Mouse (Mus musculus) kidney, adult 2 months (tissue): Measurements from ENCODE around the gene Rarres1. TPM values are rescaled to one million over a fixed set of nuclear protein-coding genes. Genes with fewer than 3 reads are reported as not detected.

Source experiments
- DNase-seq: peaks from one replicate; pipeline ENCODE4 v3.0.0; 2021
- H3K27ac ChIP-seq: fragments of 200-500 bp; 2 replicates; pipeline ENCODE4 v1.5.1; 2012; ENCODE audit warnings: low read depth, low read length, control low read depth, inconsistent platforms; ENCODE audit not compliant: insufficient read depth
- H3K27me3 ChIP-seq: fragments of 200-500 bp; replicated peaks from 2 replicates; pipeline ENCODE4 v1.6.1; 2012; ENCODE audit warnings: mild to moderate bottlenecking, moderate library complexity, low read length, inconsistent platforms; ENCODE audit not compliant: control insufficient read depth, insufficient read depth
- H3K36me3 ChIP-seq: fragments of 200-500 bp; 2 replicates; pipeline ENCODE4 v1.6.1; 2012; ENCODE audit warnings: mild to moderate bottlenecking, moderate library complexity, low read length, inconsistent platforms; ENCODE audit not compliant: control insufficient read depth, insufficient read depth
- H3K4me1 ChIP-seq: fragments of 200-500 bp; 2 replicates; pipeline ENCODE4 v1.6.1; 2011; ENCODE audit warnings: low read length; ENCODE audit not compliant: control insufficient read depth, insufficient read depth
- H3K4me3 ChIP-seq: fragments of 200-500 bp; 2 replicates; pipeline ENCODE4 v1.5.1; 2011; ENCODE audit warnings: mild to moderate bottlenecking, low read depth, low read length, control low read depth; ENCODE audit not compliant: insufficient read depth
- CTCF ChIP-seq: fragments of 200-500 bp; conservative IDR thresholded peaks from 2 replicates; pipeline ENCODE4 v1.5.1; 2011; ENCODE audit warnings: low read depth, mild to moderate bottlenecking, control low read depth, low read length, moderate library complexity, mixed read lengths; ENCODE audit not compliant: insufficient read depth, insufficient read length
- POLR2A ChIP-seq: fragments of 200-500 bp; IDR thresholded peaks from one replicate; pipeline ENCODE4 v1.6.1; 2011; ENCODE audit warnings: low read depth, low read length, control low read depth
- WGBS: fragments of 180-500 bp; shearing (Covaris S2); methylation state at CpG from one replicate; pipeline ENCODE4 v1.1.7; 2018; 5-methylcytosine and 5-hydroxymethylcytosine counted together
- polyA plus RNA-seq: library from polyadenylated mRNA; depleted of rRNA; stranded (reverse); fragments of >200 nt; gene quantifications from 2 replicates; pipeline ENCODE4 v1.2.3, GENCODE M21; 2012

The Rarres1 gene
- polyA plus RNA-seq, 1 experiment, result 1.7 TPM

DNA sequence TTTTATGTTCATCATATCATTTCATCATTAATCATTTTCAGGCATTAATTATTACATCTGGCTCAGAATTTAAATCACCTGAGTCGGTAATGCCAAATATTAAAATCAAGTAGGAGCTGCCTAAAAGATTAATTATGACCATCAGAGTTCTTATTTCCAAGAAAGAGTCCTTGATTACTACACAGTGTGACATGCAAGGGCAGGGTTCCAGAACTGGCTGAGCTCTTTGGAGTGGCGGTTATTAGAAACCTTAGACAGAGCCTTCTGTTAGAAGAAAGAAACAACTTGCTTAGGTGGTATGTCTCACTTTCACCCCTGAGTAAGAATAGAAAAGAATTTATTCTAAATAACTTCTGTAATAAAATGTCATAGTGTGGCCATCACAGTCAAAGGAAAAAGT is 48.0 kb downstream of the Rarres1 start:
- no peak overlapping the region for H3K27ac ChIP-seq
- 88% methylated on average over 2 of the region's 2 CpGs for WGBS

GRCm38 (mm10) chr3:67466576-67466975 is 48.7 kb downstream of the Rarres1 start:
- no peaks in the 10 kb centered on the region for H3K27me3 ChIP-seq
- no peak overlapping the region for H3K4me3 ChIP-seq
- TF ChIP-seq POLR2A (no peak), CTCF (no peak)
- peaks cover 6% of the 10 kb centered on the region for H3K36me3 ChIP-seq
- 91% methylated on average over 5 of the region's 5 CpGs for WGBS
- DNase-seq, result no peak
- H3K27ac ChIP-seq, result no peak overlapping the region
- H3K4me1 ChIP-seq, result no peaks in the 10 kb centered on the region

More for the DNA sequence above, 48.0 kb downstream of the Rarres1 start:
- H3K36me3 ChIP-seq, result peaks cover 6% of the 10 kb centered on the region
- TF ChIP-seq CTCF, result no peak
- no peaks in the 10 kb centered on the region for H3K27me3 ChIP-seq
- H3K4me1 ChIP-seq, result no peaks in the 10 kb centered on the region
- no peak for DNase-seq
- H3K4me3 ChIP-seq, result no peak overlapping the region

DNA sequence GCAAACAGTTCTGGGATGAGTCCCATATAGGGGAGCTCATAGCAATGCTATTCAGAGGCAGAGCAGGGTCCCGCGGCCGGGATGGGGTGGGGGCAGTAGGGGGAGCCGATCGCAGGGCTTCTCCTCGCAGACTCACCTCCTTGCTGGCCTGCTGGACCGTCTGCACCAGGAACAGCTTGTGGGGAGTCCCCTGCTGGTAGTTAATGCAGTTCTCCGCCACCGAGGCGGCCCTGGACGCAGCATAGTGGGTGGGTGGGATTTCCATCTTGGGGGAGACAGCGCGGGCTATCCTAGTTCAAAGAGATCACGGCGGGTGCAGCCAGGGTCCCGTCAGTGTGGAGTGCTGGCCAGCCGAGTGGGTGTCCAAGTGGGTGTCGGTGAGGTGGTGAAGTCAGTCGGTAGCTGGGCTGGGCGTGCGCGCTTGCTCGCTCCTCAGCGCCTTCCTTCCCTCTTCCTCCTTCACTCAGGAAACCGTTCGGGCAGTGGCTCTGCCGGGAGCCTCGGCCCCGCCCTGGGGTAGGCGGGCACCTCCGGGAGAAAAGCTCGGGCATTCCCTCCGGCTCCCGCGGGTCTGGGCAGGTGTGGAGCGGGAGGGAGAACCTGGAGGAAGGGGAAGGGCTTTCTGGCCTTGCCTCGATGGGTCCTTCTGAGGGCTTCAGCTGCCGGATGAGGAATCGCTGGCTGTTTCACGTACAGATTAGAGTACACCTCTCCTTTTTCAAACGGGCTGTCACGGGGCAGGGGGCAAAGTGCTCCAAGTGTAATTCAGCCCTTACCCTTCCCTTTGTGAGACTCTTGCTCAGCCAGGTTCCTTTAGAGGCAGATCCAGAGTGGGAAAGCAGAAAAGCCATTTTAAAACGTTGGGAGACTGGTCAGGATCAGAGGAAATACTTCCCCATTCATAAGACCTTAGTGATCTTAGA is 51.6 kb downstream of the Rarres1 start, which contains the start of gene Lxn:
TSS of gene Lxn (minus strand) at position 477 of the 923 bp plus-strand sequence.
- peak; percentile 82 for DNase-seq
- peak within 1 kb of the TSS; percentile 5; the same call in 1 of the 2 replicates for H3K27ac ChIP-seq

DNA sequence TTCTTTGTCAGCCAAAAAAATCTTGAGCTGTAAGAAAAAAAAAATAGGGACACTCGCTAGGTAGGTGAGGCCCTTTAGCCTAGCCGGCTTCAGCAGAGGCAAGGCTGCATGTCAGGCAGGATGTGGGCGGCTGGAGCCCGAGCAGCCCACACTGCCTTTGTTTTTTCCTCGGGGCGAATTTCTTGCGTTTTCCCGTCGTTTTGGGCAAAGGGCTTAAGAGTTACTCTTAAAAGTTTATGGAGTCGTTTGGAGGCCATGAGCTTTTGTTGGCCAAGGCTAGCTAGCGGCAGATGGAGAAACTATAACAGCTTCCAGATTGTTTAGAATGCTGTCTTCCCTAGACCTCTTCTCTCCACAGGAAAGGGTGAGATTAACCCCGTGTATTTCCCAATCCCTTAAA is 52.3 kb downstream of the Rarres1 start:
- no peaks in the 10 kb centered on the region for H3K4me1 ChIP-seq
- H3K27me3 ChIP-seq, result no peaks in the 10 kb centered on the region
- TF ChIP-seq CTCF (no peak), POLR2A (no peak)
- H3K4me3 ChIP-seq, result peak overlapping the region; percentile 64
- H3K36me3 ChIP-seq, result peaks cover 2% of the 10 kb centered on the region; the same call in 1 of the 2 replicates
- no peak overlapping the region; the same call in 1 of the 2 replicates for H3K27ac ChIP-seq
- DNase-seq, result no peak
- 4% methylated on average over 12 of the region's 12 CpGs for WGBS

More for the DNA sequence above, 51.6 kb downstream of the Rarres1 start, which contains the start of gene Lxn:
- WGBS, result under 1% methylated on average over 43 of the region's 43 CpGs
- Histone ChIP-seq H3K4me1 (no peaks in the 10 kb centered on the region), H3K36me3 (peaks cover 3% of the 10 kb centered on the region), H3K27me3 (no peaks in the 10 kb centered on the region), H3K4me3 (peak within 1 kb of the TSS; percentile 64)
- TF ChIP-seq CTCF (no peak), POLR2A (peak; percentile 8)

GRCm38 (mm10) chr3:67462578-67462977 is 52.7 kb downstream of the Rarres1 start:
- DNase-seq, result no peak
- H3K36me3 ChIP-seq, result peaks cover 3% of the 10 kb centered on the region; the same call in 1 of the 2 replicates
- H3K27ac ChIP-seq, result no peak overlapping the region
- H3K27me3 ChIP-seq, result no peaks in the 10 kb centered on the region
- no peak for TF ChIP-seq CTCF
- no peak for TF ChIP-seq POLR2A
- WGBS, result 38% methylated on average over 10 of the region's 10 CpGs
- no peaks in the 10 kb centered on the region for H3K4me1 ChIP-seq
- no peak overlapping the region; the same call in 1 of the 2 replicates for H3K4me3 ChIP-seq

DNA sequence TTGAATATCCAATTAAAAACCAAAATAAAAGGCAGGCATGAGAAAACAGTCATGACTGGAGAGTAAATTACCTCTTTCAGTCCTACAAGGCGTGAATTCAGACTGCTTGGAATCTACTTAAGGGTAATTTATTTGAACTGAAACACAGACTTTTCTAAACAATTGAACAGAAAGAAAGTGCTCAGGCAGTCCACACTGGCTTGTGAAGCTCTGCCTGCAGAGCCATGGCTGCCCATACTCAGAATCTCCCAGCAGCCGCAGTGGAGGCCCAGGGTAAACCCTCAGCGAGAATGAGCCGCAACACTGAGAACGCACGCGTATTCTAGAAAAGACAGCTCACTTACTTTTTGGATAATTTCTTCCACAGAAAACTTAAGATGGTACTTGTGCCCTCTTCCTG is 53.3 kb downstream of the Rarres1 start:
- no peak overlapping the region for H3K4me3 ChIP-seq
- no peak for TF ChIP-seq CTCF
- TF ChIP-seq POLR2A, result no peak
- peaks cover 3% of the 10 kb centered on the region; the same call in 1 of the 2 replicates for H3K36me3 ChIP-seq
- WGBS, result 97% methylated on average over 7 of the region's 7 CpGs
- DNase-seq, result no peak
- no peak overlapping the region for H3K27ac ChIP-seq
- no peaks in the 10 kb centered on the region for H3K4me1 ChIP-seq
- H3K27me3 ChIP-seq, result no peaks in the 10 kb centered on the region

DNA sequence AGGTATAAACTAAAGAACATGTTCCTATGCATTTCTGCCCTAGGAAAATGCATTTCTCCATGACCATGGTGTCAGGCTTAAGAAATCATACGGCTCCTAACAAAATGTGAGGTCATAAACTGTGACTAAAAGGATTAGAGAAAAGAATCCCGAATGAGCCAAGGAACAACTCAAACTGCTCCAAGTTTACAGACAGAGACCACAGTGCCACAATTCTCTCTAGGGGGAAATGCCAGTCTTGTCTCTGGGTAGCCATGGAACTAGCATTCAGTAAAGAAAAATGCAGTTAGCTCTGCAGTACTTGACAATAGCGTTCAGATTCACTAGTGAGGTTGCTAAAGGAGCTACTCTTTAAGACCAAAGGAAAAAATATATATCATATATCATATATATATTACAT is 55.4 kb downstream of the Rarres1 start:
- DNase-seq, result no peak
- peaks cover 3% of the 10 kb centered on the region; the same call in 1 of the 2 replicates for H3K36me3 ChIP-seq
- H3K4me3 ChIP-seq, result no peak overlapping the region
- TF ChIP-seq POLR2A (no peak), CTCF (no peak)
- H3K27me3 ChIP-seq, result no peaks in the 10 kb centered on the region
- WGBS, result 90% methylated on average over 3 of the region's 3 CpGs
- H3K4me1 ChIP-seq, result no peaks in the 10 kb centered on the region
- H3K27ac ChIP-seq, result no peak overlapping the region
